Mouse (Mus musculus): ENCODE measurements around the gene Hacl1. TPM values are rescaled to one million over a fixed set of nuclear protein-coding genes. Genes with fewer than 3 reads are reported as not detected.

The Hacl1 gene
- total and polyA plus RNA-seq, 2 experiments from 2014 or later, result 6.5 to 7.7 TPM

DNA sequence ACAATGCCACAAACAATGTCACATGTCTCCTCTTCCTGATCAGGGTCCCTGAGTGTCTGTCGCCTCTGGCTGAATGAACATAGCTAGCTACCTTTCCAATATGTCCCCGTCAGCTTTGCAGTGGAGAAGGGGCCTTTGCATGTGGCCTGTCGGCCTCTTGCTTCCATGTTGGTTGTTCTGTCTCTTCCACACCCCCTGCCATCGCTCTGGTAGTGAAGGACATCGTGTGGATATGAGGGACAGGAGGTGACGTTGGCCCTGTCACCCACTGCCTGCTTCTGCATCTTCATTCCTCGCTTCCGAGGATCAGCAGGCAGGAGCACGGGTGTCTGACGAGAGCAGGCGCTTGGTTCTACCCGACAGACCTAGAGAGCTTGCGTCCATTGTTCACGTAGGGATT is 14.3 kb upstream of the Hacl1 start:
- Histone ChIP-seq H3K9ac (no peak overlapping the region), H3K27ac (ENCODE audit: low read depth, low read length) (no peak overlapping the region), H3K27me3 (ENCODE audit: insufficient read depth, low read length) (no peaks in the 10 kb centered on the region), H3K4me3 (ENCODE audit: low read depth, low read length) (no peak overlapping the region), H3K4me1 (ENCODE audit: insufficient read depth) (peaks cover 3% of the 10 kb centered on the region; the same call in 1 of the 2 replicates), H3K36me3 (ENCODE audit: insufficient read depth) (no peaks in the 10 kb centered on the region), H3K9me3 (ENCODE audit: low read length) (no peaks in the 10 kb centered on the region), H3K4me2 (ENCODE audit: low read depth) (no peak overlapping the region)
- ATAC-seq (no peak), DNase-seq (no peak)
- 77% methylated on average over 14 of the region's 14 CpGs for whole genome bisulfite sequencing
- TF ChIP-seq CTCF (IDR thresholded peaks at IDR 0.05; ENCODE audit: low read depth), result no peak

DNA sequence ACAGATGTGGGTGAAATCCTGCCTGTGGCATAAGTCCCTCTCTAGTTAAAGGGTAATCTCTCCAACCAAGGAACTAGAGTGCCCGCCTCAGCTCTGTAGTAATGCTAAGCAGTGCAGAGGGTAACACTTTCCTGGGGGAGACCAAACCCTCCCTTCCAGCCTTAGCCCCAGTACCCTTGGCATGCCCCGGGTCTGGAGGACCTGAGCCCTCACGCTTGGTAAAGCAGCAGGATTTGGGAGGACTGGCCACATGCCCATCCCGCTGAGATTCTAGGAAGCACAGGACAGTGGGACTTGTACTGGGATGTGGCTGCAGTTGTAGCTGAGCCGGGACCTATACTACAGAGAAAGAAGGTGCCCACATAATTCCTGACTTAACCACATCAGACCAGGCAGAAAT is 13.7 kb upstream of the Hacl1 start:
- Histone ChIP-seq H3K4me2 (ENCODE audit: low read depth) (no peak overlapping the region), H3K4me3 (ENCODE audit: low read depth, low read length) (no peak overlapping the region), H3K9ac (no peak overlapping the region), H3K27me3 (ENCODE audit: insufficient read depth, low read length) (no peaks in the 10 kb centered on the region), H3K4me1 (ENCODE audit: insufficient read depth) (peaks cover 3% of the 10 kb centered on the region; the same call in 1 of the 2 replicates), H3K9me3 (ENCODE audit: low read length) (no peaks in the 10 kb centered on the region), H3K36me3 (ENCODE audit: insufficient read depth) (no peaks in the 10 kb centered on the region), H3K27ac (ENCODE audit: low read depth, low read length) (no peak overlapping the region)
- 82% methylated on average over 5 of the region's 5 CpGs for WGBS
- no peak for TF ChIP-seq CTCF (IDR thresholded peaks at IDR 0.05; ENCODE audit: low read depth)
- DNase-seq (no peak), ATAC-seq (no peak)

DNA sequence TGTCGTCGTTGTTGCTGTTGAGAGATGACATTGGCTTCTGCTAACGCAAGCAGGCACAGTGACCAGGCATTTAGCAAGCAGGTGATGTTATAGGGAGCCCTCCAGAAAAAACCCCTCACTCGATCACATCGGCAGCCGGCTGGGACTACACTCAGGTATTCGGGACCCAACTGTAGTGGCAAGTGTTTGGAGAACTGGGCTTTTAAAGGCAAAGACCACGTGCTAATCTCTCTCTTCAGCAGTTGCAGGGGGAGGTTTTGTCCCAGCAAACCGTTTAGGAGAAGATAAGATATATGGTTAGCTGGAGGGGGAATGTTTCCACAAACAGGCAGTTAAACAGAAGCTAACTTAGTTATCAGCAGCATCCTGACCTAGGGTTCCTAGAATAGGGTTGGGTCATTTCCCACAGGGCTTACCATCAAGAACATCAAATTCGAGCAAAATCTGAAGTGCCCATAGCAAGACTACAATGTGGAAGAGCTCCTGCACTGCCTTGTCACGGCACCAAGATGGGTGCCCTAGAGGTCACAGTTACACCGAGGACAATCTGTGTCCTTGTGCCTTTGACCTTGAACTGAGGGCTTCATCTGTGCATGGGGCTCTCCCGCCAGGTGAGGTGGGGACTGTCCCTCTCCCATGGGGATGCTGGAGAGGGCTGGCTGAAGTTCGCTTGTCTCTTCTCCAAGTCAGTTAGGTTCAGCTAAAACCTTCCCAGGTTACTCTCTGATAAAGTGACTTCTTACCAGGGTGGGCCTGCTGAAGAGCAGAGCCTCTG is 12.2 kb upstream of the Hacl1 start:
- H3K4me1 ChIP-seq (ENCODE audit: insufficient read depth), result peaks cover 3% of the 10 kb centered on the region; the same call in 1 of the 2 replicates
- no peaks in the 10 kb centered on the region for H3K27me3 ChIP-seq (ENCODE audit: insufficient read depth, low read length)
- H3K9me3 ChIP-seq (ENCODE audit: low read length), result no peaks in the 10 kb centered on the region
- no peak for TF ChIP-seq CTCF (IDR thresholded peaks at IDR 0.05; ENCODE audit: low read depth)
- no peak for ATAC-seq
- H3K27ac ChIP-seq (ENCODE audit: low read depth, low read length), result no peak overlapping the region
- no peak for DNase-seq
- WGBS, result 85% methylated on average over 14 of the region's 14 CpGs
- H3K4me2 ChIP-seq (ENCODE audit: low read depth), result no peak overlapping the region
- no peak overlapping the region for H3K4me3 ChIP-seq (ENCODE audit: low read depth, low read length)
- no peak overlapping the region for H3K9ac ChIP-seq
- no peaks in the 10 kb centered on the region for H3K36me3 ChIP-seq (ENCODE audit: insufficient read depth)

DNA sequence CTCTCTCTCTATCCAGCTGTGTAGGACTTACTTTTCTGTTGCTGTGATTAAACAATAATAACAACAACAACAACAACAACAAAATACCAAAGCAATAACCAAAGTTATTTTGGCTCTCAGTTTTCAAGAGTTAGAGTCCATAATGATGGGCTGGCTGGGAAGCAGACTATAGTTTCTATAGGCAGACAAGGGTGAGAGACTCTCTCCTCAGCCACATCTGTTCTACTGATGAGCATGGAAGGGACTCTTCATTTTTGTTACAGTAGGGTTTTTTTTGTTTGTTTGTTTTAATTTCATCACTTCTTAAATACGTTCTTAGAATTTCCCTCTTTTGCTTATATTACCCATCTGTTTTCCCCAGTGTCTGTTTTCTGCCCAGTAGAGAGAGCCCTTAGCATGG is 11.5 kb upstream of the Hacl1 start:
- no peak overlapping the region for H3K9ac ChIP-seq
- no peaks in the 10 kb centered on the region for H3K9me3 ChIP-seq (ENCODE audit: low read length)
- ATAC-seq (no peak), DNase-seq (no peak)
- no peak overlapping the region for H3K4me2 ChIP-seq (ENCODE audit: low read depth)
- no peak for TF ChIP-seq CTCF (IDR thresholded peaks at IDR 0.05; ENCODE audit: low read depth)
- peaks cover 3% of the 10 kb centered on the region; the same call in 1 of the 2 replicates for H3K4me1 ChIP-seq (ENCODE audit: insufficient read depth)
- H3K27ac ChIP-seq (ENCODE audit: low read depth, low read length), result no peak overlapping the region
- no peaks in the 10 kb centered on the region for H3K36me3 ChIP-seq (ENCODE audit: insufficient read depth)
- H3K4me3 ChIP-seq (ENCODE audit: low read depth, low read length), result no peak overlapping the region
- WGBS, result 83% methylated on average over 1 of the region's 1 CpGs
- H3K27me3 ChIP-seq (ENCODE audit: insufficient read depth, low read length), result no peaks in the 10 kb centered on the region

DNA sequence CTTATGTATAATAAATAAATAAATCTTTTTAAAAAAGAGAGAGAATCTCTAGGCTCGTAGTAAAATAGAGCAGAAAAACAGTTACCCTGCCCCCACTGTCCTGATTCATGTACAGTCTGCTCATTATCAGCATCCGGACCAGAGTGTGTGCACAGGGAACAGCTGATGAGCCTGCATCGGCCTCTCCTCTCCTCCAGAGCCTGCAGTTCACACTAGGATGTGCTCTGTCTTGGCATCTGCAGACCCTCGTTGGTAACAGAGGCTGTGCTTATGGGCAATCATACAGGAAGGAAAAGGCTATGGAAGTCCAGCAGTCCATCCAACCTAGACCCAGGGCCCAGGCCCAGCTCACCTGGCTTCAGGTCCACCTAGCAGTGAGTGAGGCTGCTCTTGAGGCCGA is 11.0 kb upstream of the Hacl1 start:
- no peak overlapping the region for H3K4me2 ChIP-seq (ENCODE audit: low read depth)
- DNase-seq, result no peak
- no peak for ATAC-seq
- no peak for TF ChIP-seq CTCF (IDR thresholded peaks at IDR 0.05; ENCODE audit: low read depth)
- H3K36me3 ChIP-seq (ENCODE audit: insufficient read depth), result no peaks in the 10 kb centered on the region
- H3K9ac ChIP-seq, result no peak overlapping the region
- no peak overlapping the region for H3K4me3 ChIP-seq (ENCODE audit: low read depth, low read length)
- 77% methylated on average over 5 of the region's 5 CpGs for WGBS
- H3K27ac ChIP-seq (ENCODE audit: low read depth, low read length), result no peak overlapping the region
- no peaks in the 10 kb centered on the region for H3K27me3 ChIP-seq (ENCODE audit: insufficient read depth, low read length)
- H3K4me1 ChIP-seq (ENCODE audit: insufficient read depth), result no peaks in the 10 kb centered on the region
- H3K9me3 ChIP-seq (ENCODE audit: low read length), result no peaks in the 10 kb centered on the region

DNA sequence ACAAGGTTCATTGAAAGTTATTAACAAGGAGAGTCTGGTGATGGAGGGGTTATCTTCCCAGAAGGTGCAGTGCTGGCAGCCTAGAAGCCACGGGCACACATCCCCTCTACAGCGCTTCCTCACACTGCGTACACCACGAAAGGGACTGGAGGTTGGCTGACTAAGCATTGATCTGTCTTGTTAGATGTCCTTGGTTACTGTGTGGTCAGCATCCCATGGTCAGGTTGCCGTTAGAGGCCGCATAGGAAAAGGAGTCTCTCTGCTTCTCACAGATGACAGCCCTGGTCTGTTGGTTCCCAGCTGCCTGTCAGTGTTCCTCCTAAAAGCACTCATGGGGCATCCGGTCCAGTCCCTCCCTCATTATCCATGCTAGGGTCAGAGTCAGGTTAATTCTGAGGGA is 10.1 kb upstream of the Hacl1 start:
- no peaks in the 10 kb centered on the region for H3K36me3 ChIP-seq (ENCODE audit: insufficient read depth)
- no peaks in the 10 kb centered on the region for H3K9me3 ChIP-seq (ENCODE audit: low read length)
- H3K4me1 ChIP-seq (ENCODE audit: insufficient read depth), result no peaks in the 10 kb centered on the region
- DNase-seq (no peak), ATAC-seq (no peak)
- no peaks in the 10 kb centered on the region for H3K27me3 ChIP-seq (ENCODE audit: insufficient read depth, low read length)
- H3K9ac ChIP-seq, result no peak overlapping the region
- no peak overlapping the region for H3K4me2 ChIP-seq (ENCODE audit: low read depth)
- 89% methylated on average over 7 of the region's 7 CpGs for WGBS
- H3K4me3 ChIP-seq (ENCODE audit: low read depth, low read length), result no peak overlapping the region
- no peak for TF ChIP-seq CTCF (IDR thresholded peaks at IDR 0.05; ENCODE audit: low read depth)
- H3K27ac ChIP-seq (ENCODE audit: low read depth, low read length), result no peak overlapping the region

DNA sequence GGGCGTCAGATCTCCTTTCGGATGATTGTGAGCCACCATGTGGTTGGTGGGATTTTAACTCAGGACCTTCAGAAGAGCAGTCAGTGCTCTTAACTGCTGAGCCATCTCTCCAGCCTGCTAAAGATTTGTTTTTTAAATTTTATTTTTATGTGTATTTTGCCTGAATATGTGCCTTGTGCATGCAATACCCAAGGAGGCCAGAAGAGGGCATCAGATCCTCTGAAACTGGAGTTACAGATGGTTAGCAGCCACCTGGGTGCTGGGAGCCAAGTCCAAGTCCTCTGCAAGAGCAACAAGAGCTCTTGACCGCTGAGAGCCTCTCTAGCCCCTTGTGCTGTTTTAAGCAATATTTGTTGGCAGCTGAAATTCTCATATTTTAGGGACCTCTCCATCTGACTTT is 9.3 kb upstream of the Hacl1 start:
- no peak overlapping the region for H3K4me2 ChIP-seq (ENCODE audit: low read depth)
- no peak for ATAC-seq
- no peaks in the 10 kb centered on the region for H3K4me1 ChIP-seq (ENCODE audit: insufficient read depth)
- H3K36me3 ChIP-seq (ENCODE audit: insufficient read depth), result no peaks in the 10 kb centered on the region
- no peaks in the 10 kb centered on the region for H3K9me3 ChIP-seq (ENCODE audit: low read length)
- peak; percentile 47 for TF ChIP-seq CTCF (IDR thresholded peaks at IDR 0.05; ENCODE audit: low read depth)
- 97% methylated on average over 3 of the region's 3 CpGs for WGBS
- H3K27ac ChIP-seq (ENCODE audit: low read depth, low read length), result no peak overlapping the region
- no peak for DNase-seq
- no peak overlapping the region for H3K9ac ChIP-seq
- no peak overlapping the region for H3K4me3 ChIP-seq (ENCODE audit: low read depth, low read length)
- no peaks in the 10 kb centered on the region for H3K27me3 ChIP-seq (ENCODE audit: insufficient read depth, low read length)

Data from forebrain, postnatal 0 days (tissue).